Mouse (Mus musculus): ENCODE results near the gene Galnt5. TPM values are rescaled to one million over a fixed set of nuclear protein-coding genes. Genes with fewer than 3 reads are reported as not detected.

The Galnt5 gene
- polyA plus RNA-seq, 1 experiment from 2014 or later, result not detected

DNA sequence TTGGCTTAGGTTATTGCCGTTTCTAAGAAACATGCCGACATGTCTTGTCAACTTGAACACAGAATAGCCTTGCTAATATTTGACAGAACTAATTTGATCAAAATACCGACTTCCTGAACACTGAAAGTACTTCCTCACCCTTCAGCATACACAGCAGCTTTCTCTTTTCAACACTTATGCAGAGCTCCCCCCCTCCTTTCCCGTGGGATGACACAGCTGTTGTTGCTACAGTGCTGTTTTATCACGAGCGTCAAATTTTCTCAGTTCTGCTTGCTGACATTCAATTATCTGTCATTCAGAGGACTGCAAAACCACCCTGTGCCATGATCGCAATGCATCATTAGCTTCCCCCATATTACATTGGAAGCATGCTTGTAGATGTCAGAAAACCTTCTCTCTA, 44.2 kb downstream of the Galnt5 start:
- WGBS, result 80% methylated on average over 7 of the region's 7 CpGs
- Histone ChIP-seq H3K27me3 (no peaks in the 10 kb centered on the region), H3K4me1 (no peaks in the 10 kb centered on the region), H3K9me3 (replicated peaks) (no peaks in the 10 kb centered on the region), H3K36me3 (ENCODE audit: poor library complexity, severe bottlenecking) (no peaks in the 10 kb centered on the region), H3K27ac (no peak overlapping the region), H3K4me2 (no peak overlapping the region), H3K4me3 (no peak overlapping the region), H3K9ac (no peak overlapping the region)
- peak; percentile 62 for ATAC-seq

GRCm38 (mm10) chr2:58052821-58053581, 55.3 kb downstream of the Galnt5 start, which contains the start of gene Ermn:
Gene Ermn, minus strand, starts transcription at chr2:58052864.
- Histone ChIP-seq H3K4me3 (0 out of 2 replicates have a peak within 1 kb of the TSS, but pooled peaks have one; percentile 6), H3K27me3 (no peaks in the 10 kb centered on the region; the same call in 1 of the 2 replicates), H3K4me2 (peak within 1 kb of the TSS; percentile 41), H3K36me3 (ENCODE audit: poor library complexity, severe bottlenecking) (no peaks in the 10 kb centered on the region), H3K27ac (no peak within 1 kb of the TSS; the same call in 1 of the 2 replicates), H3K9ac (no peak within 1 kb of the TSS), H3K4me1 (peaks cover 23% of the 10 kb centered on the region; the same call in 1 of the 2 replicates), H3K9me3 (replicated peaks) (no peaks in the 10 kb centered on the region)
- ATAC-seq, result peak; percentile 89
- 2% methylated on average over 7 of the region's 7 CpGs for WGBS

- Histone ChIP-seq H3K4me3 (no peak overlapping the region), H3K4me2 (no peak overlapping the region), H3K36me3 (ENCODE audit: poor library complexity, severe bottlenecking) (no peaks in the 10 kb centered on the region), H3K27me3 (no peaks in the 10 kb centered on the region; the same call in 1 of the 2 replicates), H3K9ac (no peak overlapping the region), H3K9me3 (replicated peaks) (no peaks in the 10 kb centered on the region), H3K27ac (no peak overlapping the region), H3K4me1 (peaks cover 22% of the 10 kb centered on the region; the same call in 1 of the 2 replicates)
- peak; percentile 61; the same call in 1 of the 2 replicates for ATAC-seq
Observed at GRCm38 (mm10) chr2:58055383-58055782, 57.7 kb downstream of the Galnt5 start.

DNA sequence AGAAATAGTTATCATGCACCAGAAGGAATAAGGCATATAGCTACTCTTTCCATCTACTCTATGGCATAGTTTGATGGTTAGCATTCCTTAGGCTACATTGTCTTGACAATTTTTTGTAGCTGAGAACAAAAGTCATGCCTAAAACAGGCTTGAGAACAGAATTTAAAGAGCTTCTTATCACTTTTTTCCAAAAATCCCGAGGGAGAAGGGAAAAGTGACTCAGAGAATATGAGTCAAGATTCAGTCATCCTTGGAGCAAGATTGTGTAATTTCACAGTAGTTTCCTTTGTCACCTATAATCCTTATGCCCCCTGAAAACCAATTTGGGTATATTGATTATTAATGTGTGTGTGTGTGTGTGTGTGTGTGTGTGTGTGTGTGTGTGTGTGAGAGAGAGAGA, 82.2 kb downstream of the Galnt5 start:
- WGBS, result 60% methylated on average over 1 of the region's 1 CpGs
- no peak overlapping the region for H3K4me3 ChIP-seq

DNA sequence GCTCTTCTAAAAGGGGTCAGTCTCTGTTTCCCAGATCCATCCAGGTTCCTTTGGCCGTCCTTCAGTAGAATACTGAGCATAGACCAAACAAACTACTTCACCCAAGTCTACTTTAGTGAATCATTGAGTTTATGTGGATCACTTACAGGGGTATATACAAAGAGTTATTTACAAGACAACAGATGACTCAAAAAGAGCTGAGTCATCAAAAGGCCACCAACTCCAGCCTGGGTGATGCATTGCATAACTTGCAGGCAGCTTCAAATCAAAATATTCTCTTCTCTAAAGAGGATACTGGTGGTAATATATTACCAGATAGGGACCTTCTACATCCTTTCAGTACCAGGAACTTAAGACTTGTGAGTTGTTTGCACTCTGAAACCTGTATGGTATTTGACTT, 88.7 kb downstream of the Galnt5 start:
- no peak for ATAC-seq
- WGBS, result 80% methylated on average over 1 of the region's 1 CpGs
- H3K9me3 ChIP-seq (replicated peaks), result no peaks in the 10 kb centered on the region
- no peak overlapping the region for H3K9ac ChIP-seq
- H3K4me3 ChIP-seq, result no peak overlapping the region
- H3K4me1 ChIP-seq, result no peaks in the 10 kb centered on the region
- H3K27ac ChIP-seq, result no peak overlapping the region
- no peaks in the 10 kb centered on the region for H3K27me3 ChIP-seq
- no peaks in the 10 kb centered on the region for H3K36me3 ChIP-seq (ENCODE audit: poor library complexity, severe bottlenecking)
- no peak overlapping the region for H3K4me2 ChIP-seq

More for the DNA sequence above, 82.2 kb downstream of the Galnt5 start:
- Histone ChIP-seq H3K9me3 (replicated peaks) (no peaks in the 10 kb centered on the region), H3K27me3 (no peaks in the 10 kb centered on the region), H3K4me2 (no peak overlapping the region), H3K27ac (no peak overlapping the region), H3K36me3 (ENCODE audit: poor library complexity, severe bottlenecking) (no peaks in the 10 kb centered on the region), H3K4me1 (no peaks in the 10 kb centered on the region), H3K9ac (no peak overlapping the region)
- no peak for ATAC-seq

DNA sequence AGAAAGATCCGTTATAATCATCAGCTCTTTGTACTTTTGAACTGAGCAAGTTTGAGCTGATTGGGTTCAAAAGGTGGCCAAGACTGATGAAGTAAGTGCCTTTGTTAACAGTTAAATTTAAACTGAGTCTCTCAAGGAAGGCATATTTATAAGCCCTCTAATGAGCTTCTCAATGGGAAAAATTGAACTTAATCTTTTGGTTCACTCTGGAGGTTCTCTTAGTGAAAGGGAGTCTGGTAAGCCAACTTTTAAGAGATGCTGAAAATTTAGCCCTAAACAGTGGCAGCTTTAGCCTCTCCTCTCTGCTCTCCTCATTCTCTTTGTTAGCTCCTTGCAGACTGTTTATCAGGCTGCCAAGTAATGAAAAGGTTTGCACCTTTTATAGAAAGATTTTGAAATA, 97.1 kb downstream of the Galnt5 start:
- Histone ChIP-seq H3K4me3 (no peak overlapping the region), H3K9ac (no peak overlapping the region), H3K9me3 (replicated peaks) (no peaks in the 10 kb centered on the region), H3K27me3 (no peaks in the 10 kb centered on the region), H3K27ac (no peak overlapping the region), H3K4me2 (no peak overlapping the region), H3K36me3 (ENCODE audit: poor library complexity, severe bottlenecking) (no peaks in the 10 kb centered on the region), H3K4me1 (peaks cover 14% of the 10 kb centered on the region)
- 11% methylated on average over 1 of the region's 1 CpGs for WGBS
- peak; percentile 53; the same call in 1 of the 2 replicates for ATAC-seq

Other genes starting within 250 kb of the Galnt5 start
- 1.6 and 2.0 TPM in 2 replicates for gene Ermn, start 55.0 kb downstream of the Galnt5 start, polyA plus RNA-seq (2015; fragmentation: Nextera tagmentation; extraction: Ambion mirVana)
- gene Cytip, start 197.6 kb downstream of the Galnt5 start, polyA plus RNA-seq (2015; fragmentation: Nextera tagmentation; extraction: Ambion mirVana), result 0.18 and 0.33 TPM in 2 replicates